Mouse (Mus musculus) ES-E14 (cell line): ENCODE measurements around the gene Tln1.

Source experiments
- HCFC1 ChIP-seq: IDR thresholded peaks from 2 replicates; pipeline ENCODE4 v1.6.1; 2012; ENCODE audit warnings: low read length, inconsistent platforms, borderline replicate concordance; ENCODE audit not compliant: insufficient read depth
- ZC3H11A ChIP-seq: IDR thresholded peaks from 2 replicates; pipeline ENCODE4 v1.6.1; 2012; ENCODE audit warnings: low read depth, mild to moderate bottlenecking, inconsistent platforms, low read length, borderline replicate concordance
- ZNF384 ChIP-seq: IDR thresholded peaks from 2 replicates; pipeline ENCODE4 v1.6.1; 2012; ENCODE audit warnings: low read depth, low read length, inconsistent platforms

DNA sequence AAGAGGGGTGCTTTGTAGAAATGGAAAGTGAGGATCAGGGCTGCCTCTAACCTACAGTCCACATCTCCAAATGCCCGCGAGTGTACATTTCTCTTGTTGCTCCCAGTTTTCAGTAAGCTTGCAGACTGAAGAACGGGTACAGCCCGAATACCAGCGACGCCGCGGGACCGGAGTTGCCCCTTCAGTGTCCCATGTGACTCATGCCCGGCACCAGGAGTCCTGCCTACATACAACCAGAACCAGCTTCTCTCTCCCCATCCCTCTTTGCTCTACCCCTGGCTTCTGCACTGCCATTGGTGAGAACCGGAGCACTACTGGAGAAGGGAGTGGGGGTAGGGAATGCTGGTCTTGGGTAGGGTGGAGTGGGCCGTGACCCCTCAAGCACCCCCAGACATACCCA is 18.9 kb upstream of the Tln1 start:
- no peak for TF ChIP-seq ZNF384
- no peak for TF ChIP-seq ZC3H11A
- TF ChIP-seq HCFC1: no peak
